Comparison of ENCODE assay signal across 8 mouse cellular contexts in the genomic region with DNA sequence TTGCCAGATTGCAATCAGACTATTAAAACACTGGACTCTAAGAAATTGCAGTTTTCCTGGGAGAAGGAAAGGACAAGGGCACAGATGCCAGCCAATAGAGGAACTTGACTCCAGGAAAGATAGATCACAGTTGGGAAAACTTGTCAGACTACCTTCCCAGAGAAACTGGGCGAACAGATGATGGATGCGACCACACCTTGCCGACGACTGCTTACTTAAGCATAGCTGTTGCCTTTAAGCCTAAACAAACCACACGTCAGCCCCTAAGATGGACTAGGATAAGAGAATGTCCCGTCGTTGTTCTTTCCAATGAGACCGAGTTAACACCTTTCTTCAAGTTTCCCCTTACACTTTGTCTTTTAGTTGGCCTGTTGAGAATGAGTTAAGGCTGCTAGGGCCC. TPM values are rescaled to one million over a fixed set of nuclear protein-coding genes. Genes with fewer than 3 reads are reported as not detected.
A peak's percentile ranks its signal among the peaks of the same experiment; 100 is the strongest.
DNase-seq lines count a peak whose midpoint lies in the region; ATAC-seq and TF ChIP-seq lines count a peak whose summit lies in the region.

No protein-coding gene starts in this region.

- no peak for TF ChIP-seq CTCF in kidney, adult 2 months (conservative IDR thresholded peaks at IDR 0.05; ENCODE audit: insufficient read depth, insufficient read length, low read depth, low read length)
- no peak for TF ChIP-seq CTCF in MEL (IDR thresholded peaks at IDR 0.05 in 2 of 3, conservative IDR thresholded peaks at IDR 0.05 in 1 of 3; ENCODE audit: control insufficient read depth in 1 of 3, insufficient read depth in 1 of 3, low read depth in 2 of 3, low read length in 3 of 3, poor library complexity in 1 of 3, severe bottlenecking in 1 of 3)
- no peak for TF ChIP-seq CTCF in heart, postnatal 0 days (IDR thresholded peaks at IDR 0.05; ENCODE audit: low read depth)

- H3K79me2 ChIP-seq in MEL (ENCODE audit: control insufficient read depth, insufficient read depth, low read length, poor library complexity), result peaks cover 18% of the 10 kb centered on the region
- H3K79me2 ChIP-seq in macrophage (ENCODE audit: inconsistent target), result peaks cover 35% of the 10 kb centered on the region

- H3K27me3 ChIP-seq in kidney, adult 2 months (replicated peaks; ENCODE audit: control insufficient read depth, insufficient read depth, low read length), result no peaks in the 10 kb centered on the region
- H3K27me3 ChIP-seq in MEL (ENCODE audit: control insufficient read depth in 1 of 2, insufficient read depth in 2 of 2, low read length in 2 of 2), result no peaks in the 10 kb centered on the region
- H3K27me3 ChIP-seq in heart, postnatal 0 days (ENCODE audit: control insufficient read depth, insufficient read depth, low read length), result no peaks in the 10 kb centered on the region

- peaks cover 2% of the 10 kb centered on the region; the same call in 1 of the 2 replicates for H3K36me3 ChIP-seq in kidney, adult 2 months (ENCODE audit: control insufficient read depth, insufficient read depth, low read length)
- H3K36me3 ChIP-seq in MEL (ENCODE audit: control insufficient read depth in 1 of 2, insufficient read depth in 2 of 2, low read length in 2 of 2) (peaks cover 3 to 34% of the 10 kb centered on the region in 2 experiments), macrophage (ENCODE audit: inconsistent target) (no peaks in the 10 kb centered on the region)
- peaks cover 19% of the 10 kb centered on the region for H3K36me3 ChIP-seq in heart, postnatal 0 days (replicated peaks; ENCODE audit: control insufficient read depth, insufficient read depth, low read length)

- peak overlapping the region; percentile 53 for H3K9ac ChIP-seq in MEL (ENCODE audit: control insufficient read depth, low read depth, low read length, poor library complexity, severe bottlenecking)
- H3K9ac ChIP-seq in heart, postnatal 0 days (replicated peaks; ENCODE audit: low read depth, low read length), result no peak overlapping the region

- peak overlapping the region; percentile 36 for H3K4me3 ChIP-seq in kidney, adult 2 months (ENCODE audit: insufficient read depth, low read depth, low read length)
- peak overlapping the region; percentile 34 to 45 for H3K4me3 ChIP-seq in MEL (ENCODE audit: control insufficient read depth in 1 of 2, insufficient read depth in 1 of 2, low read depth in 2 of 2, low read length in 2 of 2)
- H3K4me3 ChIP-seq in heart, postnatal 0 days (ENCODE audit: low read depth, low read length), result peak overlapping the region; percentile 92
- peak overlapping the region; percentile 90 for H3K4me3 ChIP-seq in macrophage (ENCODE audit: inconsistent target)

- ATAC-seq in heart, postnatal 0 days (ENCODE audit: insufficient read depth, low read depth), result no peak

- no peak for TF ChIP-seq RAD21 in MEL (IDR thresholded peaks at IDR 0.05; ENCODE audit: low read depth, low read length)

- WGBS in kidney, adult 2 months, result 41% methylated on average over 8 of the region's 8 CpGs
- WGBS in heart, postnatal 0 days, result 57% methylated on average over 8 of the region's 8 CpGs
- WGBS in macrophage (ENCODE audit: missing documents), result 75% methylated on average over 8 of the region's 8 CpGs

- H3K4me1 ChIP-seq in kidney, adult 2 months (ENCODE audit: control insufficient read depth, insufficient read depth, low read length), result peaks cover 10% of the 10 kb centered on the region; the same call in 1 of the 2 replicates
- peaks cover 7 to 26% of the 10 kb centered on the region in 2 experiments for H3K4me1 ChIP-seq in MEL (ENCODE audit: control insufficient read depth in 1 of 2, insufficient read depth in 2 of 2, low read length in 2 of 2)
- peaks cover 9% of the 10 kb centered on the region for H3K4me1 ChIP-seq in heart, postnatal 0 days (ENCODE audit: control insufficient read depth, insufficient read depth)

- DNase-seq in kidney, adult 2 months, result no peak
- DNase-seq in kidney, adult 11 months, result no peak
- DNase-seq in MEL (ENCODE audit: low read depth, low spot score), result no peak
- no peak for DNase-seq in heart, postnatal 0 days (ENCODE audit: low spot score)
- DNase-seq in layer of hippocampus, adult 9-10 months (ENCODE audit: low spot score), result no peak
- no peak for DNase-seq in cerebellum, postnatal 14 days
- no peak for DNase-seq in testis, postnatal 10 days (ENCODE audit: low spot score)

- H3K9me3 ChIP-seq in MEL (replicated peaks; ENCODE audit: insufficient read depth, low read length), result no peaks in the 10 kb centered on the region
- no peaks in the 10 kb centered on the region for H3K9me3 ChIP-seq in heart, postnatal 0 days (replicated peaks; ENCODE audit: control insufficient read depth, low read length)

- H3K27ac ChIP-seq in kidney, adult 2 months (ENCODE audit: insufficient read depth, low read depth, low read length), result peak overlapping the region; percentile 18
- peak overlapping the region; percentile 41 for H3K27ac ChIP-seq in MEL (ENCODE audit: control insufficient read depth, low read depth, low read length)
- peak overlapping the region; percentile 69 for H3K27ac ChIP-seq in heart, postnatal 0 days (ENCODE audit: low read depth)
- H3K27ac ChIP-seq in macrophage, result peak overlapping the region; percentile 84

- TF ChIP-seq EP300 in MEL (IDR thresholded peaks at IDR 0.05; ENCODE audit: low read depth in 1 of 2, low read length in 2 of 2), result no peak
- no peak for TF ChIP-seq EP300 in heart, postnatal 0 days (IDR thresholded peaks at IDR 0.05; ENCODE audit: low read depth)

- H3K4me2 ChIP-seq in heart, postnatal 0 days (ENCODE audit: low read depth, low read length), result peak overlapping the region; percentile 67

- TF ChIP-seq POLR2A in kidney, adult 2 months (IDR thresholded peaks at IDR 0.05; ENCODE audit: low read depth, low read length), result no peak
- no peak for TF ChIP-seq POLR2A in MEL (IDR thresholded peaks at IDR 0.05; ENCODE audit: control insufficient read depth in 1 of 2, insufficient read depth in 1 of 2, low read depth in 1 of 2, low read length in 2 of 2, poor library complexity in 1 of 2)

TF ChIP-seq in MEL, 35 proteins besides CTCF, POLR2A, EP300 and RAD21:
- TF ChIP-seq TAL1 (IDR thresholded peaks at IDR 0.05; ENCODE audit: low read length) (no peak), ELF1 (IDR thresholded peaks at IDR 0.05; ENCODE audit: low read depth, low read length) (no peak), ETS1 (IDR thresholded peaks at IDR 0.05; ENCODE audit: low read depth, low read length) (no peak), BHLHE40 (IDR thresholded peaks at IDR 0.05; ENCODE audit: borderline replicate concordance, low read depth, low read length) (no peak), USF2 (IDR thresholded peaks at IDR 0.05; ENCODE audit: borderline replicate concordance in 1 of 2, insufficient read depth in 1 of 2, low read depth in 1 of 2, low read length in 2 of 2) (no peak), RCOR1 (IDR thresholded peaks at IDR 0.05; ENCODE audit: low read depth, low read length) (no peak), KAT2A (conservative IDR thresholded peaks at IDR 0.05; ENCODE audit: low read depth, low read length) (no peak)

RNA-seq across cellular contexts. Expression of a gene that starts 0.5 kb away (rescaled TPM):
- 26.3 and 30.9 TPM in 2 replicates for polyA plus RNA-seq in kidney, adult 2 months (2012; rRNA removed)
- total RNA-seq in MEL (2012; rRNA removed), result 24.3 and 25.9 TPM in 2 replicates
- polyA plus RNA-seq in MEL (2012; ENCODE audit: insufficient read depth in 1 of 2, insufficient read length in 2 of 2, low read depth in 1 of 2, low replicate concordance in 2 of 2, missing spikeins in 1 of 2), result 10 to 100 TPM in 1 of 2 experiments, not detected in 1; 49.2 TPM
- 31.0 and 35.9 TPM in 2 replicates for total RNA-seq in heart, postnatal 0 days (2014; rRNA removed; ENCODE audit: low replicate concordance)
- polyA plus RNA-seq in heart, postnatal 0 days (2015; fragmentation: Nextera tagmentation; extraction: Ambion mirVana), result 29.0 and 31.1 TPM in 2 replicates
- total RNA-seq in macrophage (2018; cell fraction: chromatin; rRNA removed), result 10 to 100 TPM; 14.9 to 33.9 (median 25.7) TPM
- total RNA-seq in macrophage (2018; cell fraction: cytosol; rRNA removed), result 10 to 100 TPM; 34.0 to 51.3 (median 43.6) TPM
- total RNA-seq in macrophage (2018; cell fraction: nucleus; rRNA removed), result 10 to 100 TPM; 28.3 to 39.3 (median 33.8) TPM
- polyA plus RNA-seq in macrophage (2018), result 21.0 to 43.0 TPM (median 38.5 TPM) in 3 replicates

RNA-seq across cellular contexts. Expression of a gene that starts 33.6 kb away (rescaled TPM):
- 38.8 and 40.4 TPM in 2 replicates for polyA plus RNA-seq in kidney, adult 2 months (2012; rRNA removed)
- total RNA-seq in MEL (2012; rRNA removed), result 9.1 and 12.8 TPM in 2 replicates
- polyA plus RNA-seq in MEL (2012; ENCODE audit: insufficient read depth in 1 of 2, insufficient read length in 2 of 2, low read depth in 1 of 2, low replicate concordance in 2 of 2, missing spikeins in 1 of 2) (10 to 100 TPM in 1 of 2 experiments, not detected in 1; 15.7 TPM), macrophage (2018) (39.6 to 73.7 TPM (median 49.5 TPM) in 3 replicates)
- 43.2 and 125 TPM in 2 replicates for total RNA-seq in heart, postnatal 0 days (2014; rRNA removed; ENCODE audit: low replicate concordance)
- polyA plus RNA-seq in heart, postnatal 0 days (2015; fragmentation: Nextera tagmentation; extraction: Ambion mirVana), result 45.3 and 45.7 TPM in 2 replicates
- 100 to 1,000 TPM in 4 of 26 experiments, 10 to 100 TPM in 22; 36.1 to 127 (median 71.9) TPM for total RNA-seq in macrophage (2018; cell fraction: chromatin; rRNA removed)
- total RNA-seq in macrophage (2018; cell fraction: cytosol; rRNA removed), result 10 to 100 TPM; 50.5 to 65.0 (median 60.0) TPM
- total RNA-seq in macrophage (2018; cell fraction: nucleus; rRNA removed), result 10 to 100 TPM; 33.3 to 96.1 (median 47.0) TPM

RNA-seq across cellular contexts. Expression of a gene that starts 40.2 kb away (rescaled TPM):
- polyA plus RNA-seq in kidney, adult 2 months (2012; rRNA removed), result 38.9 and 39.3 TPM in 2 replicates
- 22.5 and 22.7 TPM in 2 replicates for total RNA-seq in MEL (2012; rRNA removed)
- polyA plus RNA-seq in MEL (2012; ENCODE audit: insufficient read depth in 1 of 2, insufficient read length in 2 of 2, low read depth in 1 of 2, low replicate concordance in 2 of 2, missing spikeins in 1 of 2) (100 to 1,000 TPM; 127 to 170 TPM), macrophage (2018) (22.7 to 69.9 TPM (median 33.5 TPM) in 3 replicates)
- 18.2 and 19.5 TPM in 2 replicates for total RNA-seq in heart, postnatal 0 days (2014; rRNA removed; ENCODE audit: low replicate concordance)
- polyA plus RNA-seq in heart, postnatal 0 days (2015; fragmentation: Nextera tagmentation; extraction: Ambion mirVana), result 26.4 and 27.1 TPM in 2 replicates
- 10 to 100 TPM; 20.1 to 57.7 (median 31.3) TPM for total RNA-seq in macrophage (2018; cell fraction: chromatin; rRNA removed)
- 10 to 100 TPM; 22.0 to 30.5 (median 26.3) TPM for total RNA-seq in macrophage (2018; cell fraction: cytosol; rRNA removed)
- 10 to 100 TPM; 16.2 to 39.3 (median 24.3) TPM for total RNA-seq in macrophage (2018; cell fraction: nucleus; rRNA removed)

Comparison
In these comparisons a context has a peak if more than half of its experiments do, and no peak if none do; other contexts are left out.
1. H3K27ac ChIP-seq: peak in every context shown above with its lines; median percentile 84 in macrophage; 69 in heart, postnatal 0 days; 41 in MEL; 18 in kidney, adult 2 months.
2. H3K4me3 ChIP-seq: peak in every context shown above with its lines; median percentile 92 in heart, postnatal 0 days; 90 in macrophage; 40 in MEL; 36 in kidney, adult 2 months.